Mouse (Mus musculus): Measurements from ENCODE around the gene Maea.

DNA sequence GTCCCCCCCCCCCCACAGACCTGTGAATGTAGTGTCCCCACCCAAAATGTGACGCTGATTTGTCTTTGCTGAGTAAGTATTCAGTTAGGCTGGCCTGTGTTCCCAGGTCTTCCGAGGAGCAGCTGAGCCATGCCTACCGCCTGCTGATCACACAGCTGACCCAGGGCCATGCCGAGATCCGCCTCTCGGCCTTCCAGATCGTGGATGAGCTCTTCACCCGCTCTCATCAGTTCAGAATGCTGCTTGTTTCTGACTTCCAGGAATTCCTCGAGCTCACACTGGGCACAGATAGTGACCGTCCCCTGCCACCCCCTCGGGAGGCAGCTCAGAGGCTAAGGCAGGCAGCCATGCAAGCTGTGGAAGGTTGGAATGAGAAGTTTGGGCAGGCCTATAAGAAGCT is 52.2 kb downstream of the Maea start:
- TF ChIP-seq POLR2A (IDR thresholded peaks at IDR 0.05; ENCODE audit: insufficient read depth, low read depth, low read length) (no peak), CTCF (IDR thresholded peaks at IDR 0.05; ENCODE audit: insufficient read depth, low read depth, low read length) (no peak)
